Mouse (Mus musculus): Measurements from ENCODE around the gene Abca7. TPM values are rescaled to one million over a fixed set of nuclear protein-coding genes. Genes with fewer than 3 reads are reported as not detected.
"Not testable (repeated sequence)": the region's sequence is repeated elsewhere in the genome, so short reads cannot be mapped to it uniquely, and the experiment has no call there.

Gene Abca7
- polyA plus RNA-seq, 1 experiment from 2014 or later = 4.2 TPM

GRCm38 (mm10) chr10:79958140-79958816 lies 38.0 kb upstream of the Abca7 start:
- H3K27ac ChIP-seq (ENCODE audit: low read depth, low read length) = no peak overlapping the region
- no peak overlapping the region for H3K4me2 ChIP-seq (ENCODE audit: low read length)
- no peaks in the 10 kb centered on the region for H3K9me3 ChIP-seq (ENCODE audit: control insufficient read depth, low read length)
- H3K36me3 ChIP-seq (ENCODE audit: control insufficient read depth, insufficient read depth, low read length) = peaks cover 7% of the 10 kb centered on the region; the same call in 1 of the 2 replicates
- H3K4me1 ChIP-seq (ENCODE audit: control insufficient read depth, insufficient read depth, low read depth, low read length) = peaks cover 9% of the 10 kb centered on the region
- H3K27me3 ChIP-seq (replicated peaks; ENCODE audit: control insufficient read depth, insufficient read depth, low read length) = no peaks in the 10 kb centered on the region
- H3K4me3 ChIP-seq (ENCODE audit: low read length) = no peak overlapping the region
- 12% methylated on average over 21 of the region's 21 CpGs for WGBS
- ATAC-seq = no peak
- H3K9ac ChIP-seq (ENCODE audit: low read depth, low read length) = no peak overlapping the region

- ATAC-seq; H3K27ac ChIP-seq (ENCODE audit: low read depth, low read length); H3K9me3 ChIP-seq (ENCODE audit: control insufficient read depth, low read length); H3K9ac ChIP-seq (ENCODE audit: low read depth, low read length); H3K4me1 ChIP-seq (ENCODE audit: control insufficient read depth, insufficient read depth, low read depth, low read length); H3K36me3 ChIP-seq (ENCODE audit: control insufficient read depth, insufficient read depth, low read length); H3K27me3 ChIP-seq (replicated peaks; ENCODE audit: control insufficient read depth, insufficient read depth, low read length): not testable (repeated sequence)
- 35% methylated on average over 10 of the region's 10 CpGs for WGBS
- peak overlapping the region; percentile 69; the same call in 1 of the 2 replicates for H3K4me3 ChIP-seq (ENCODE audit: low read length)
- H3K4me2 ChIP-seq (ENCODE audit: low read length) = peak overlapping the region; percentile 33
Measured at GRCm38 (mm10) chr10:79959412-79959811, 36.9 kb upstream of the Abca7 start.

GRCm38 (mm10) chr10:79959847-79960601 lies 36.3 kb upstream of the Abca7 start, which contains the start of gene Wdr18:
Wdr18 (plus strand) TSS chr10:79960152.
- Histone ChIP-seq H3K27ac (ENCODE audit: low read depth, low read length) (peak within 1 kb of the TSS; percentile 76), H3K4me3 (ENCODE audit: low read length) (peak within 1 kb of the TSS; percentile 69), H3K9me3 (ENCODE audit: control insufficient read depth, low read length) (no peaks in the 10 kb centered on the region), H3K36me3 (ENCODE audit: control insufficient read depth, insufficient read depth, low read length) (peaks cover 7% of the 10 kb centered on the region; the same call in 1 of the 2 replicates), H3K9ac (ENCODE audit: low read depth, low read length) (peak within 1 kb of the TSS; percentile 78), H3K4me1 (ENCODE audit: control insufficient read depth, insufficient read depth, low read depth, low read length) (peaks cover 9% of the 10 kb centered on the region), H3K4me2 (ENCODE audit: low read length) (peak within 1 kb of the TSS; percentile 89), H3K27me3 (replicated peaks; ENCODE audit: control insufficient read depth, insufficient read depth, low read length) (no peaks in the 10 kb centered on the region)
- ATAC-seq = peak; percentile 96
- WGBS = under 1% methylated on average over 60 of the region's 61 CpGs

- Histone ChIP-seq H3K4me3 (ENCODE audit: low read length) (peak overlapping the region; percentile 69), H3K4me2 (ENCODE audit: low read length) (peak overlapping the region; percentile 89), H3K9me3 (ENCODE audit: control insufficient read depth, low read length) (no peaks in the 10 kb centered on the region), H3K27ac (ENCODE audit: low read depth, low read length) (peak overlapping the region; percentile 76), H3K4me1 (ENCODE audit: control insufficient read depth, insufficient read depth, low read depth, low read length) (peaks cover 9% of the 10 kb centered on the region), H3K36me3 (ENCODE audit: control insufficient read depth, insufficient read depth, low read length) (peaks cover 14% of the 10 kb centered on the region), H3K9ac (ENCODE audit: low read depth, low read length) (peak overlapping the region; percentile 78), H3K27me3 (replicated peaks; ENCODE audit: control insufficient read depth, insufficient read depth, low read length) (no peaks in the 10 kb centered on the region)
- no peak for ATAC-seq
- 18% methylated on average over 10 of the region's 10 CpGs for WGBS
Measured at GRCm38 (mm10) chr10:79960671-79961294, 35.5 kb upstream of the Abca7 start.

GRCm38 (mm10) chr10:79964727-79965126 lies 31.6 kb upstream of the Abca7 start:
- peaks cover 32% of the 10 kb centered on the region for H3K36me3 ChIP-seq (ENCODE audit: control insufficient read depth, insufficient read depth, low read length)
- no peak overlapping the region for H3K4me2 ChIP-seq (ENCODE audit: low read length)
- WGBS = 93% methylated on average over 7 of the region's 7 CpGs
- no peak overlapping the region for H3K4me3 ChIP-seq (ENCODE audit: low read length)
- H3K9ac ChIP-seq (ENCODE audit: low read depth, low read length) = no peak overlapping the region
- peaks cover 9% of the 10 kb centered on the region for H3K4me1 ChIP-seq (ENCODE audit: control insufficient read depth, insufficient read depth, low read depth, low read length)
- no peak for ATAC-seq
- H3K27ac ChIP-seq (ENCODE audit: low read depth, low read length) = no peak overlapping the region
- peaks cover 5% of the 10 kb centered on the region; the same call in 1 of the 2 replicates for H3K27me3 ChIP-seq (replicated peaks; ENCODE audit: control insufficient read depth, insufficient read depth, low read length)
- no peaks in the 10 kb centered on the region for H3K9me3 ChIP-seq (ENCODE audit: control insufficient read depth, low read length)

- Histone ChIP-seq H3K9me3 (ENCODE audit: control insufficient read depth, low read length) (no peaks in the 10 kb centered on the region), H3K27me3 (replicated peaks; ENCODE audit: control insufficient read depth, insufficient read depth, low read length) (peaks cover 5% of the 10 kb centered on the region; the same call in 1 of the 2 replicates), H3K4me1 (ENCODE audit: control insufficient read depth, insufficient read depth, low read depth, low read length) (peaks cover 9% of the 10 kb centered on the region), H3K9ac (ENCODE audit: low read depth, low read length) (no peak overlapping the region), H3K27ac (ENCODE audit: low read depth, low read length) (no peak overlapping the region), H3K4me3 (ENCODE audit: low read length) (no peak overlapping the region), H3K36me3 (ENCODE audit: control insufficient read depth, insufficient read depth, low read length) (peaks cover 32% of the 10 kb centered on the region), H3K4me2 (ENCODE audit: low read length) (no peak overlapping the region)
- 85% methylated on average over 5 of the region's 5 CpGs for WGBS
- ATAC-seq = no peak
Measured at GRCm38 (mm10) chr10:79965325-79965724, 31.0 kb upstream of the Abca7 start.

- Histone ChIP-seq H3K4me2 (ENCODE audit: low read length) (no peak overlapping the region), H3K9me3 (ENCODE audit: control insufficient read depth, low read length) (no peaks in the 10 kb centered on the region), H3K27ac (ENCODE audit: low read depth, low read length) (no peak overlapping the region), H3K27me3 (replicated peaks; ENCODE audit: control insufficient read depth, insufficient read depth, low read length) (peaks cover 19% of the 10 kb centered on the region), H3K4me1 (ENCODE audit: control insufficient read depth, insufficient read depth, low read depth, low read length) (peaks cover 7% of the 10 kb centered on the region), H3K4me3 (ENCODE audit: low read length) (no peak overlapping the region), H3K9ac (ENCODE audit: low read depth, low read length) (no peak overlapping the region), H3K36me3 (ENCODE audit: control insufficient read depth, insufficient read depth, low read length) (peaks cover 32% of the 10 kb centered on the region)
- 93% methylated on average over 5 of the region's 5 CpGs for WGBS
- no peak for ATAC-seq
Measured at GRCm38 (mm10) chr10:79966886-79967400, 29.4 kb upstream of the Abca7 start.

GRCm38 (mm10) chr10:79968181-79968580 lies 28.1 kb upstream of the Abca7 start:
- no peak overlapping the region for H3K9ac ChIP-seq (ENCODE audit: low read depth, low read length)
- H3K4me2 ChIP-seq (ENCODE audit: low read length) = no peak overlapping the region
- H3K4me3 ChIP-seq (ENCODE audit: low read length) = no peak overlapping the region
- H3K9me3 ChIP-seq (ENCODE audit: control insufficient read depth, low read length) = no peaks in the 10 kb centered on the region
- peaks cover 7% of the 10 kb centered on the region for H3K4me1 ChIP-seq (ENCODE audit: control insufficient read depth, insufficient read depth, low read depth, low read length)
- ATAC-seq = no peak
- peaks cover 23% of the 10 kb centered on the region for H3K27me3 ChIP-seq (replicated peaks; ENCODE audit: control insufficient read depth, insufficient read depth, low read length)
- no peak overlapping the region for H3K27ac ChIP-seq (ENCODE audit: low read depth, low read length)
- 71% methylated on average over 1 of the region's 1 CpGs for WGBS
- H3K36me3 ChIP-seq (ENCODE audit: control insufficient read depth, insufficient read depth, low read length) = peaks cover 25% of the 10 kb centered on the region
